Mouse (Mus musculus) C2C12 (cell line): Measurements from ENCODE around the gene Crabp2. TPM values are rescaled to one million over a fixed set of nuclear protein-coding genes. Genes with fewer than 3 reads are reported as not detected.

ENCODE experiments used
- H3K27me3 ChIP-seq: one replicate; pipeline ENCODE4 v1.6.1; 2011; ENCODE audit not compliant: control insufficient read depth, insufficient read depth, insufficient read length
- H3K36me3 ChIP-seq: one replicate; pipeline ENCODE4 v1.6.1; 2011; ENCODE audit not compliant: control insufficient read depth, insufficient read depth
- H3K4me3 ChIP-seq: one replicate; pipeline ENCODE4 v1.5.1; 2011; ENCODE audit warnings: mild to moderate bottlenecking, control low read depth; ENCODE audit not compliant: poor library complexity, insufficient read depth, severe bottlenecking
- H3K79me2 ChIP-seq: one replicate; pipeline ENCODE4 v1.6.1; 2011; ENCODE audit not compliant: control insufficient read depth, insufficient read depth
- H3K79me3 ChIP-seq: one replicate; pipeline ENCODE4 v1.6.1; 2011; ENCODE audit warnings: low read depth, control low read depth
- H3ac ChIP-seq: one replicate; pipeline ENCODE3; 2011; ENCODE audit warnings: low read depth; ENCODE audit not compliant: control insufficient read depth, insufficient read length
- CEBPB ChIP-seq: IDR thresholded peaks from one replicate; pipeline ENCODE4 v1.6.1; 2011; ENCODE audit warnings: low read depth, mild to moderate bottlenecking, control low read depth, moderate library complexity
- CTCF ChIP-seq: IDR thresholded peaks from one replicate; pipeline ENCODE4 v1.5.1; 2011; ENCODE audit not compliant: control insufficient read depth, insufficient read depth, insufficient read length
- FOSL1 ChIP-seq: IDR thresholded peaks from one replicate; pipeline ENCODE4 v1.8.0; 2011; ENCODE audit warnings: mild to moderate bottlenecking, low read length; ENCODE audit not compliant: poor library complexity, insufficient read depth, severe bottlenecking
- MAX ChIP-seq: IDR thresholded peaks from one replicate; pipeline ENCODE4 v1.6.1; 2011; ENCODE audit warnings: mild to moderate bottlenecking, control low read depth
- MYOD1 ChIP-seq: IDR thresholded peaks from one replicate; pipeline ENCODE4 v1.6.1; 2011; ENCODE audit warnings: low read depth; ENCODE audit not compliant: control insufficient read depth, insufficient read length
- MYOG ChIP-seq: IDR thresholded peaks from one replicate; pipeline ENCODE4 v1.6.1; 2011; ENCODE audit not compliant: control insufficient read depth, insufficient read length; ENCODE audit errors: extremely low read depth
- USF1 ChIP-seq: IDR thresholded peaks from one replicate; pipeline ENCODE4 v1.6.1; 2011; ENCODE audit warnings: low read depth, mild to moderate bottlenecking, control low read depth, moderate library complexity
- polyA plus RNA-seq: library from polyadenylated mRNA; unstranded; fragments of >200 nt; fragmentation: generic; extraction: Trizol; gene quantifications from one replicate; pipeline ENCODE4 v1.2.1, GENCODE M21; 2012; ENCODE audit warnings: missing spikeins

Gene Crabp2
- polyA plus RNA-seq, 1 experiment = 14.4 TPM

GRCm38 (mm10) chr3:87981214-87981760 is 32.8 kb downstream of the Crabp2 start:
- Histone ChIP-seq H3K79me3 (peaks cover 3% of the 10 kb centered on the region), H3K36me3 (peaks cover 28% of the 10 kb centered on the region), H3K79me2 (peaks cover 5% of the 10 kb centered on the region), H3K27me3 (no peaks in the 10 kb centered on the region), H3K4me3 (no peak overlapping the region), H3ac (no peak overlapping the region)
- TF ChIP-seq MAX (no peak), FOSL1 (no peak), CTCF (no peak), MYOG (no peak), MYOD1 (no peak), USF1 (no peak), CEBPB (no peak)

GRCm38 (mm10) chr3:87981894-87982835 is 33.7 kb downstream of the Crabp2 start:
- peaks cover 19% of the 10 kb centered on the region for H3K36me3 ChIP-seq
- TF ChIP-seq MAX (peak; percentile 32), CEBPB (no peak), MYOD1 (peak; percentile 21)

GRCm38 (mm10) chr3:87982836-87983601 is 34.6 kb downstream of the Crabp2 start:
- no peaks in the 10 kb centered on the region for H3K79me2 ChIP-seq
- no peaks in the 10 kb centered on the region for H3K79me3 ChIP-seq
- no peak overlapping the region for H3K4me3 ChIP-seq
- no peak for TF ChIP-seq CTCF
- peak; percentile 93 for TF ChIP-seq MYOD1
- no peak for TF ChIP-seq MAX
- no peak for TF ChIP-seq CEBPB
- H3K27me3 ChIP-seq = no peaks in the 10 kb centered on the region
- H3K36me3 ChIP-seq = peaks cover 10% of the 10 kb centered on the region
- H3ac ChIP-seq = peak overlapping the region; percentile 57

More at GRCm38 (mm10) chr3:87981894-87982835, 33.7 kb downstream of the Crabp2 start:
- Histone ChIP-seq H3K79me2 (no peaks in the 10 kb centered on the region), H3ac (peak overlapping the region; percentile 57), H3K4me3 (no peak overlapping the region), H3K27me3 (no peaks in the 10 kb centered on the region), H3K79me3 (no peaks in the 10 kb centered on the region)

DNA sequence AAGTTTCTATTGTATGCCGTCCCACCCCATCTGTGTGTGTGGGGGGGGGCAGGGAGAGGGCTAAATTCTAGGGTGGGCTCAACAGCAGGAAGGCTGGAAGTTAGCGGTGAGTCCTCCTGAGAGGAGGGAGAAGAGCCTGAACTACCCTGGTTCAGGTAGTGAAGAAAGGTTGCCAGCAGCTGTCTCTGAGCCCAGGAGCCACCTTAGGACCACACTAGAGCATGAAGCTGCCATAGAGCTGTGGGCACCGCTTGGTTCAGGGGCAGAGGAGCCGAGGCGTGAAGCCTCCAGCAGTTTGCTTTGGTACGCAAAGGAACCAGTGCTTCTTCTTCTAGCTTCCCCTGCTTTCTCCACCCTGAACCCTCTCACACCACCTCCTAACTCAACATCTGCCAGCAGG is 35.2 kb downstream of the Crabp2 start:
- H3K79me2 ChIP-seq = no peaks in the 10 kb centered on the region

DNA sequence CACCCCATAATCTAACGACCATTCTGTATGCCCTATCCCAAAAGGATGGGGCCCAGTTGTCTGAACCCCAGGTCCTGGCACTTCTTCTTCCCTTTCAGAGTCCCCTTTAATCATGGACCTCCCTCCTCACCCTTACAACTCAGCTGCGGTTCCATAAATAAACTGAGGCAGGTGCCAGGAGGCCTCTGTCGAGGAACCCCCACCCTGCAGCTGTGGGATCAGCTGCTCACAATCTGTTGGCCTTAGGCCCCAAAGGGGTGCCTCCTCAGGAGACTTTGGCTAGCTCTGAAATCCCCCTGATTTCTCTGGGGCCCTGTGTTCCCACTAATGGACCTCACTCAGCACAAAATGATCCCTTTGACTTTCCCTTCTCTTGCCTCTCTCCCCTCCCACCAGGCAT is 35.6 kb downstream of the Crabp2 start:
- no peaks in the 10 kb centered on the region for H3K27me3 ChIP-seq
- H3K36me3 ChIP-seq = peaks cover 2% of the 10 kb centered on the region
- no peak for TF ChIP-seq CEBPB
- peak; percentile 16 for TF ChIP-seq MYOD1
- H3K4me3 ChIP-seq = no peak overlapping the region
- H3ac ChIP-seq = peak overlapping the region; percentile 69
- H3K79me2 ChIP-seq = no peaks in the 10 kb centered on the region
- no peaks in the 10 kb centered on the region for H3K79me3 ChIP-seq

More for the DNA sequence above, 35.2 kb downstream of the Crabp2 start:
- H3ac ChIP-seq = peak overlapping the region; percentile 69
- H3K36me3 ChIP-seq = peaks cover 6% of the 10 kb centered on the region
- TF ChIP-seq MYOD1 = no peak
- TF ChIP-seq CEBPB = no peak
- TF ChIP-seq CTCF = no peak
- TF ChIP-seq USF1 = no peak
- TF ChIP-seq FOSL1 = no peak
- no peak for TF ChIP-seq MYOG
- TF ChIP-seq MAX = no peak
- no peaks in the 10 kb centered on the region for H3K79me3 ChIP-seq
- H3K4me3 ChIP-seq = no peak overlapping the region
- no peaks in the 10 kb centered on the region for H3K27me3 ChIP-seq
